Mouse (Mus musculus): ENCODE data around the gene Isy1.
"Not testable (repeated sequence)": the region's sequence is repeated elsewhere in the genome, so short reads cannot be mapped to it uniquely, and the experiment has no call there.

Isy1 gene

DNA sequence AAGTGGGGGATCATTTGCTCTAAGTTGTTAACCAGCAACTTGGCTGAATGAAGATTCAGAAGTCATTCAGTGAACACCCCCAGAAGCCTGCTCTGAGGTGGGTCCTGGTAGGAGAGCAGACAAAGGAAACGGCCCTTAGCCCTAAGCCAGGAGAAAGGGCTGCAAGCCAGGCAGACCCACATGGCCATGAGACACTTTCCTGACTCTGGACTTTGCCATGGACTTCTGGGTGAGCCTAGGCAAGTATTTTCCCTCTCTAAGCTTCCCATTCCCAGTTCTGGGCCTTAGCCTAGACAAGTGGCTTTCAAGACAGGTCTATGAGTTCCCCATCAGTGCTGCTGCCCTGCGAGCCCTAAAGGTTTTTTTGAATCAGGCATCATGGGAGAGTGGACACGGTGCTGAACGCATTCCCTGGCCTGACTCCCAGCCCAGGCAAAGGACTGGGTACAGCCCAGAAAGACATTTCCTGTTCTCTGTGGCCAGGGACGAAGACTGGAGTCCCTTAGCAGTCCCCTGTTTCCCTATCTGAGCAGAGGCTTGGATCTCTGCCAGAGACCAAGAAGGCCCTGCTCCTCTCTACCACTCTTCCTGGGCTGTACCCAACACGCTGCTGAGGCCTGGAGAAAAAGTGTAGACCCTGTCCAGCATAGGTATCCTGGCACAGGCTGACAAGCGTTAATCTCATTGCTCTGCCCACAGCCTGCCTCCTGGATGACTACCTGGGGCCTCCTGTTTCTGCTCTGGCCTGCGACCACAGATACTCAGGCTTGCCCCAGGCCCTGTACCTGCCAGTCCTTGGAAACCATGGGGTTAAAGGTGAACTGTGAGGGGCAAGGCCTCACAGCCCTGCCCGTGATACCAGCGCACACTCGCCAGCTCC is 60.1 kb downstream of the Isy1 start:
- in situ Hi-C loops (cut with MboI, MseI): no loop called here

DNA sequence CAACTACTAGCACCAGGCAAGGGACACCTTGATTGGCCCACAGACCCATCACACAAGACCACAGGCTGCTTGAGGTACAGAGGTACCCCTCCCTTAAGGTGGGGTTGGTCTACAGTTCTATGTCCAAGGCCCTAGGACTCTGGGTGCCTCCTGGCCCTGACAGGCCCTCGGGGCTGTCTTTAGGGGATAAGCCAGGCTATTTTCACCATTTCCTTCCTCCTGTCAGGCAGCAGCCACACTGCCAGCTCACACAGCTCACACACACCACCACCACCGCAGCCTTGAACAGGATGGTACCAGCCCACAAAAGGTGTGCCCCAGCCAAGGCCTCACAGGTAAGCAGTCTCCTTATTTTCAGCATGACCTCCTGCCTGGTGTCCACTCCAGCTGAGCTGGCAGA is 60.8 kb downstream of the Isy1 start, which contains the start of gene Gp9:
TSS of gene Gp9 (plus strand) at position 231 of the 400 bp plus-strand sequence.
- in situ Hi-C loops (cut with MboI, MseI): no loop called here

DNA sequence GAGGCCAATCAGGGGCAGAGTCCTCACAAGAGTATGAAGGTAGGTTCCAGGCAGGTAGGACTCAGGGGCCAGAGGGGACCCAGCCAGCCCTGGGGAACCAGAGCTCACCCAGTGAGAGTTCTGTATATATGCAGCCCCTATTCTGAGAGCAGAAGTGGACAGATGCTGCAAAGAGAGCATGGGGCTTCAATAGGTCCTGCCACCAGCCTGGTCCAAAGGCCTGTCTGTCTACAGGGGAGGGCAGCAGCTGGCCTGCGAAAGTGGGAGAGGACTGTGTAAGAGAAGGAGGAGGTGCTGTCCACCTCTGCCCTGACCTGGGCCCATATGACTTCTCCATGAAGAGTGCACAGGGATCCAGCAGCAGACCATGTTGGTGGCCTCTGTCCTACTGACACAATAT is 61.9 kb downstream of the Isy1 start:
- in situ Hi-C loops (cut with MboI, MseI): no loop called here

- in situ Hi-C loops (cut with MboI, MseI): no loop called here
Observed at GRCm38 (mm10) chr6:87775588-87776245, 62.9 kb downstream of the Isy1 start.

DNA sequence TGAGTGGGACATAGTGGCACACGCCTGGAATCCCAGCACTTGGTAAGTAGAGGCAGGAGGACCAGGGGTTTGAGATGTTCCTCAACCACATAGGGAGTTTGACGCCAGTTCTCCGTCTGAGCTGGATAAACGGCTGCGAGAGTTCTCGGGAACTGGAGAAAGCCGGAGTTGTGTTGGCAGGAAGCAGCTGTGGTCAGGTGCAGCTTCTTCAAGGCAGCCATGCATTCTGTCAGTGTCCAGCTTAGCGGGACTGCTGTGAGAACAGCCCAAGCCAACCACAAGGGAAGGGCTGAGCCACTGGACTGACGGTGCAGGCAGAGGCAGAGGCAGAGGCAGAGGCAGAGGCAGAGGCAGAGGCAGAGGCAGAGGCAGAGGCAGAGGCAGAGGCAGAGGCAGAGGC is 63.7 kb downstream of the Isy1 start:
- in situ Hi-C loops (cut with MboI, MseI): loop anchor here in 1 of 2 experiments (5.0 kb wide), 1 partner anchor 83 kb away; no protein-coding TSS in a partner anchor

DNA sequence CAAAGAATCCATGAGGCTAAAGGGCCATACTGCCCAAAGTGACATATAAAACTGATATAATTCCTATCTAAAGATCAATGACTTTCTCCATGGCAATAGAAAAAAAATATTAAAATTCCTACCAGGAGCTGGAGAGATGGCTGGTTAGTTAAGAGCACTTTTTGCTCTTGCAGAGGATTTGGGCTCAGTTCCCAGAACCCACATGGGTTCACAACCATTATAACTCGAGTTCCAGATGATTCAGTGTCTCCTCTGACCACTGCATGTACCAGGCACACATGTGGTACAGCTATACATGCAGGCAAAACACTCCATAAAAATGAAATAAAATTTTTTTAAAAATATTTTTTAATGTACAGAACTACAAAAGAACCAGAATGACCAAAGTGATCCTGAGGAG is 64.1 kb downstream of the Isy1 start:
- in situ Hi-C loops (cut with MboI, MseI): loop anchor here in 1 of 2 experiments (5.0 kb wide), 1 partner anchor 82 kb away; no protein-coding TSS in a partner anchor

DNA sequence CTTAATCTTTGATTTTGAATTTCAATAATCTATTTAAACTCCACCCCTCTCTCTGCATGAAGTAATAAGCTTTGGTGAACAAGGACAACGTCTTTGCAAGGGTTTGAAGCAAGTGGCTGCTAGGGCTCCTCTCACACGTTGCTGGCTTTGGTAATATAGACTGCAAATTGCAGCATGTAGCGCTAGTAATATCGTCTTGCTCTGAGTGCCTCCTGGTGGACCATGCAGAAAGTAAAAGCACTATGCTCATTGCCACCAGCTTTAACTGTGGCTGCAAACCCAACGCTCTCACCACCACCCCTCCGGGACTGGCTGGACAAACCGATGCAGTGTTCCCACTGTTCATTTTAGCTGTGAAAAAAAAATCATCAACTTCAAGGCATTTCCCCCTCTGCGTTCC is 68.0 kb downstream of the Isy1 start:
- in situ Hi-C loops (cut with MboI, MseI): loop anchor here in 1 of 2 experiments (5.0 kb wide), 1 partner anchor 78 kb away; no protein-coding TSS in a partner anchor

- in situ Hi-C loops (cut with MboI, MseI): not testable (repeated sequence)
Observed at GRCm38 (mm10) chr6:87764296-87764695, 74.3 kb downstream of the Isy1 start.

All from T-helper 17 cell (primary cell).